Mouse (Mus musculus) myocyte (in vitro differentiated cells): ENCODE results near the gene Cse1l.

Experiments
- E2F4 ChIP-seq: IDR thresholded peaks from one replicate; pipeline ENCODE4 v1.6.1; 2011; ENCODE audit warnings: mild to moderate bottlenecking, control low read depth, moderate library complexity; ENCODE audit not compliant: insufficient read depth
- MAX ChIP-seq: IDR thresholded peaks from one replicate; pipeline ENCODE4 v1.6.1; 2011; ENCODE audit warnings: low read depth, mild to moderate bottlenecking, control low read depth
- MYOD1 ChIP-seq, 3 experiments: IDR thresholded peaks; one replicate each; pipeline ENCODE4 v1.6.1; 2011; ENCODE audit warnings: control low read depth in 2 of 3, low read depth in 2 of 3, mild to moderate bottlenecking in 2 of 3, moderate library complexity in 1 of 3; ENCODE audit not compliant: insufficient read length in 2 of 3, control insufficient read depth in 1 of 3
- MYOG ChIP-seq, 3 experiments: IDR thresholded peaks; one replicate each; pipeline ENCODE4 v1.6.1; 2011; ENCODE audit warnings: control low read depth in 2 of 3, low read depth in 2 of 3, mild to moderate bottlenecking in 2 of 3; ENCODE audit not compliant: insufficient read length in 2 of 3, control insufficient read depth in 1 of 3, insufficient read depth in 1 of 3
- POLR2A ChIP-seq: IDR thresholded peaks from one replicate; pipeline ENCODE4 v1.6.1; 2011; ENCODE audit warnings: low read depth, mild to moderate bottlenecking, control low read depth, moderate library complexity; ENCODE audit not compliant: insufficient read length
- REST ChIP-seq: IDR thresholded peaks from one replicate; pipeline ENCODE4 v1.6.1; 2011; ENCODE audit warnings: mild to moderate bottlenecking, control low read depth, moderate library complexity; ENCODE audit not compliant: insufficient read depth, insufficient read length

GRCm38 (mm10) chr2:166964773-166965172 is 58.9 kb downstream of the Cse1l start:
- TF ChIP-seq MAX = no peak
- TF ChIP-seq MYOG (IDR thresholded peaks at IDR 0.05; ENCODE audit: control insufficient read depth in 1 of 3, insufficient read depth in 1 of 3, insufficient read length in 2 of 3, low read depth in 2 of 3) = no peak
- TF ChIP-seq POLR2A = no peak
- no peak for TF ChIP-seq REST
- TF ChIP-seq MYOD1 (IDR thresholded peaks at IDR 0.05; ENCODE audit: control insufficient read depth in 1 of 3, insufficient read length in 2 of 3, low read depth in 2 of 3) = no peak
- no peak for TF ChIP-seq E2F4
